Mouse (Mus musculus): Measurements from ENCODE around the gene Grin1. TPM values are rescaled to one million over a fixed set of nuclear protein-coding genes. Genes with fewer than 3 reads are reported as not detected.

Gene Grin1
- total and polyA plus RNA-seq, 3 experiments: 0.07 TPM; not detected in 2

- TF ChIP-seq MAZ (IDR thresholded peaks at IDR 0.05; ENCODE audit: low read depth, low read length) (no peak), CTCF (IDR thresholded peaks at IDR 0.05 in 2 of 3, conservative IDR thresholded peaks at IDR 0.05 in 1 of 3; ENCODE audit: control insufficient read depth in 1 of 3, insufficient read depth in 1 of 3, low read depth in 2 of 3, low read length in 3 of 3, poor library complexity in 1 of 3, severe bottlenecking in 1 of 3) (no peak), RAD21 (IDR thresholded peaks at IDR 0.05; ENCODE audit: low read depth, low read length) (no peak), MEF2A (IDR thresholded peaks at IDR 0.05; ENCODE audit: extremely low read depth, insufficient replicate concordance, low read depth, low read length, poor library complexity, severe bottlenecking) (no peak), E2F4 (IDR thresholded peaks at IDR 0.05; ENCODE audit: borderline replicate concordance, low read depth, low read length) (no peak), NRF1 (IDR thresholded peaks at IDR 0.05; ENCODE audit: insufficient read depth, low read depth, low read length, poor library complexity, severe bottlenecking) (no peak), UBTF (IDR thresholded peaks at IDR 0.05; ENCODE audit: borderline replicate concordance, insufficient read depth, low read depth, low read length) (no peak), POLR2A (IDR thresholded peaks at IDR 0.05; ENCODE audit: control insufficient read depth in 1 of 2, insufficient read depth in 1 of 2, low read depth in 1 of 2, low read length in 2 of 2, poor library complexity in 1 of 2) (no peak), POLR2AphosphoS2 (IDR thresholded peaks at IDR 0.05; ENCODE audit: low read length) (no peak), USF1 (IDR thresholded peaks at IDR 0.05; ENCODE audit: low read depth, low read length) (no peak), BHLHE40 (IDR thresholded peaks at IDR 0.05; ENCODE audit: borderline replicate concordance, low read depth, low read length) (no peak), ZMIZ1 (IDR thresholded peaks at IDR 0.05; ENCODE audit: low read depth, low read length) (no peak), CHD2 (IDR thresholded peaks at IDR 0.05; ENCODE audit: low read length) (no peak), EP300 (IDR thresholded peaks at IDR 0.05; ENCODE audit: low read depth in 1 of 2, low read length in 2 of 2) (no peak), MXI1 (IDR thresholded peaks at IDR 0.05; ENCODE audit: low read depth, low read length) (no peak), ZKSCAN1 (IDR thresholded peaks at IDR 0.05; ENCODE audit: low read depth, low read length) (no peak), ZNF384 (IDR thresholded peaks at IDR 0.05; ENCODE audit: low read depth, low read length) (no peak), KAT2A (conservative IDR thresholded peaks at IDR 0.05; ENCODE audit: low read depth, low read length) (no peak), TAL1 (IDR thresholded peaks at IDR 0.05; ENCODE audit: low read length) (no peak), SMC3 (IDR thresholded peaks at IDR 0.05; ENCODE audit: low read depth, low read length) (no peak)
- DNase-seq (ENCODE audit: low read depth, low spot score): no peak
- no peak overlapping the region for H3K9ac ChIP-seq (ENCODE audit: control insufficient read depth, low read depth, low read length, poor library complexity, severe bottlenecking)
- H3K9me3 ChIP-seq (replicated peaks; ENCODE audit: insufficient read depth, low read length): no peaks in the 10 kb centered on the region
- H3K36me3 ChIP-seq (ENCODE audit: control insufficient read depth in 1 of 2, insufficient read depth in 2 of 2, low read length in 2 of 2): no peaks in the 10 kb centered on the region
- no peak overlapping the region for H3K27ac ChIP-seq (ENCODE audit: control insufficient read depth, low read depth, low read length)
- H3K4me1 ChIP-seq (ENCODE audit: control insufficient read depth in 1 of 2, insufficient read depth in 2 of 2, low read length in 2 of 2): no peaks in the 10 kb centered on the region
- no peak overlapping the region for H3K4me3 ChIP-seq (ENCODE audit: control insufficient read depth in 1 of 2, insufficient read depth in 1 of 2, low read depth in 2 of 2, low read length in 2 of 2)
- H3K27me3 ChIP-seq (ENCODE audit: control insufficient read depth in 1 of 2, insufficient read depth in 2 of 2, low read length in 2 of 2): peaks cover 0 to 4% of the 10 kb centered on the region in 2 experiments; a peak in 2 of 4 replicates
- H3K79me2 ChIP-seq (ENCODE audit: control insufficient read depth, insufficient read depth, low read length, poor library complexity): no peaks in the 10 kb centered on the region
Observed at GRCm38 (mm10) chr2:25297093-25297492, 21.9 kb downstream of the Grin1 start.

- peaks cover 0 to 5% of the 10 kb centered on the region in 2 experiments; a peak in 1 of 4 replicates for H3K4me1 ChIP-seq (ENCODE audit: control insufficient read depth in 1 of 2, insufficient read depth in 2 of 2, low read length in 2 of 2)
- no peaks in the 10 kb centered on the region for H3K9me3 ChIP-seq (replicated peaks; ENCODE audit: insufficient read depth, low read length)
- H3K9ac ChIP-seq (ENCODE audit: control insufficient read depth, low read depth, low read length, poor library complexity, severe bottlenecking): no peak overlapping the region
Observed at GRCm38 (mm10) chr2:25293706-25294105, 25.3 kb downstream of the Grin1 start.

More at GRCm38 (mm10) chr2:25293706-25294105, 25.3 kb downstream of the Grin1 start:
- TF ChIP-seq EP300 (IDR thresholded peaks at IDR 0.05; ENCODE audit: low read depth in 1 of 2, low read length in 2 of 2) (no peak), HCFC1 (IDR thresholded peaks at IDR 0.05; ENCODE audit: low read depth, low read length) (no peak), MAZ (IDR thresholded peaks at IDR 0.05; ENCODE audit: low read depth, low read length) (no peak), TAL1 (IDR thresholded peaks at IDR 0.05; ENCODE audit: low read length) (no peak), POLR2AphosphoS2 (IDR thresholded peaks at IDR 0.05; ENCODE audit: low read length) (no peak), SMC3 (IDR thresholded peaks at IDR 0.05; ENCODE audit: low read depth, low read length) (no peak), NRF1 (IDR thresholded peaks at IDR 0.05; ENCODE audit: insufficient read depth, low read depth, low read length, poor library complexity, severe bottlenecking) (no peak), NELFE (IDR thresholded peaks at IDR 0.05; ENCODE audit: low read depth, low read length) (no peak), CHD1 (IDR thresholded peaks at IDR 0.05; ENCODE audit: low read depth, low read length) (no peak), UBTF (IDR thresholded peaks at IDR 0.05; ENCODE audit: borderline replicate concordance, insufficient read depth, low read depth, low read length) (no peak), JUND (IDR thresholded peaks at IDR 0.05; ENCODE audit: low read depth, low read length) (no peak), ZKSCAN1 (IDR thresholded peaks at IDR 0.05; ENCODE audit: low read depth, low read length) (no peak), MEF2A (IDR thresholded peaks at IDR 0.05; ENCODE audit: extremely low read depth, insufficient replicate concordance, low read depth, low read length, poor library complexity, severe bottlenecking) (no peak), USF2 (IDR thresholded peaks at IDR 0.05; ENCODE audit: borderline replicate concordance in 1 of 2, insufficient read depth in 1 of 2, low read depth in 1 of 2, low read length in 2 of 2) (no peak)
- Histone ChIP-seq H3K4me3 (ENCODE audit: control insufficient read depth in 1 of 2, insufficient read depth in 1 of 2, low read depth in 2 of 2, low read length in 2 of 2) (no peak overlapping the region), H3K27ac (ENCODE audit: control insufficient read depth, low read depth, low read length) (no peak overlapping the region), H3K79me2 (ENCODE audit: control insufficient read depth, insufficient read depth, low read length, poor library complexity) (no peaks in the 10 kb centered on the region), H3K36me3 (ENCODE audit: control insufficient read depth in 1 of 2, insufficient read depth in 2 of 2, low read length in 2 of 2) (no peaks in the 10 kb centered on the region), H3K27me3 (ENCODE audit: control insufficient read depth in 1 of 2, insufficient read depth in 2 of 2, low read length in 2 of 2) (peaks cover 0 to 4% of the 10 kb centered on the region in 2 experiments; a peak in 2 of 4 replicates)
- no peak for DNase-seq (ENCODE audit: low read depth, low spot score)

All from MEL (cell line).